ENCODE assay signal across 11 mouse cellular contexts in the genomic region with DNA sequence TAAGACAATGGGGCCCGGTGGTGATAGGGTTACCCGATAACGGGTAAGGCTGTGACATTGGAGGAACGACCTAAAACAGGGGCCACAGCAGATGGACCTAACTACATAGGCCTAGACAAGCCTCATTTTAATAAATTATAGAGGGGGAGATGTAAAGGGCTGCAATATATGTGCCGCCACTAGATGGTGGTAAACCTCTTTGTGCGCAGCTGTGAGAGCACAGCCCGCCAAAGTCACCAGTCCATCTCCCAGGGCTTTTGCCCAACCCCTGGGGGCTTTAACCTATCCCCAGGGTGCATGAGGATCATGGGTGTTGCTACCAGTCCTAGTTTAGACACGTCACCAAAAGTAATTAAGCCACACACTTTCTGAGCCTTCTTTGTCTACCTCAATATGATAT. TPM values are rescaled to one million over a fixed set of nuclear protein-coding genes. Genes with fewer than 3 reads are reported as not detected.
DNase-seq lines count a peak whose midpoint lies in the region; ATAC-seq and TF ChIP-seq lines count a peak whose summit lies in the region.
"Not testable (repeated sequence)": the region's sequence is repeated elsewhere in the genome, so short reads cannot be mapped to it uniquely, and the experiment has no call there.
"Had no signal": no experiment of that assay in that cellular context is flagged by ENCODE, and none has a peak within 500 bp of the region (broad histone marks: within the 10 kb centered on the region; RNA-seq: fewer than 3 reads in every experiment).

No protein-coding gene starts in this region.

- not testable (repeated sequence) for H3K79me2 ChIP-seq in MEL (ENCODE audit: control insufficient read depth, insufficient read depth, low read length, poor library complexity)

- not testable (repeated sequence) for H3K4me3 ChIP-seq in MEL (ENCODE audit: control insufficient read depth in 1 of 2, insufficient read depth in 1 of 2, low read depth in 2 of 2, low read length in 2 of 2); hindbrain, embryonic 14.5 days (replicated peaks; ENCODE audit: low read length)

- not testable (repeated sequence) for H3K9ac ChIP-seq in MEL (ENCODE audit: control insufficient read depth, low read depth, low read length, poor library complexity, severe bottlenecking); hindbrain, embryonic 14.5 days

- H3K36me3 ChIP-seq in MEL (ENCODE audit: control insufficient read depth in 1 of 2, insufficient read depth in 2 of 2, low read length in 2 of 2); hindbrain, embryonic 14.5 days (replicated peaks; ENCODE audit: control insufficient read depth, insufficient read depth): not testable (repeated sequence)

- not testable (repeated sequence) for H3K27me3 ChIP-seq in MEL (ENCODE audit: control insufficient read depth in 1 of 2, insufficient read depth in 2 of 2, low read length in 2 of 2); hindbrain, embryonic 14.5 days (ENCODE audit: control insufficient read depth, insufficient read depth, low read length)

- not testable (repeated sequence) for H3K4me1 ChIP-seq in MEL (ENCODE audit: control insufficient read depth in 1 of 2, insufficient read depth in 2 of 2, low read length in 2 of 2); hindbrain, embryonic 14.5 days (replicated peaks; ENCODE audit: control insufficient read depth, insufficient read depth, low read length)

- TF ChIP-seq RAD21 in MEL (IDR thresholded peaks at IDR 0.05; ENCODE audit: low read depth, low read length): peak; percentile 42

- H3K9me3 ChIP-seq in MEL (replicated peaks; ENCODE audit: insufficient read depth, low read length); hindbrain, embryonic 14.5 days (ENCODE audit: control insufficient read depth, low read length): not testable (repeated sequence)

- DNase-seq in MEL (ENCODE audit: low read depth, low spot score): peak; percentile 56
- peak; percentile 2 for DNase-seq in cerebellum, adult 8-10 months
- DNase-seq in frontal cortex, postnatal 25 days (ENCODE audit: low spot score in 2 of 2): peak; percentile 6 to 32
- DNase-seq in hindbrain, embryonic 14.5 days (ENCODE audit: low spot score): peak; percentile 73
- peak; percentile 33 to 50 for DNase-seq in layer of hippocampus, postnatal 10 days (ENCODE audit: low spot score in 2 of 2)
- DNase-seq in lung, adult 18-20 months: peak; percentile 5 to 7
- peak; percentile 6 for DNase-seq in ovary, postnatal 36 days (ENCODE audit: low spot score)
- DNase-seq in thymus, postnatal 4 days: peak; percentile 36

- not testable (repeated sequence) for H3K4me2 ChIP-seq in hindbrain, embryonic 14.5 days (replicated peaks)

- TF ChIP-seq CTCF in MEL (IDR thresholded peaks at IDR 0.05 in 2 of 3, conservative IDR thresholded peaks at IDR 0.05 in 1 of 3; ENCODE audit: control insufficient read depth in 1 of 3, insufficient read depth in 1 of 3, low read depth in 2 of 3, low read length in 3 of 3, poor library complexity in 1 of 3, severe bottlenecking in 1 of 3): peak; percentile 20 to 49 (median 44); a peak in 5 of 6 replicates

- WGBS in hindbrain, embryonic 14.5 days: 14% methylated on average over 8 of the region's 8 CpGs

- TF ChIP-seq POLR2A in MEL (IDR thresholded peaks at IDR 0.05; ENCODE audit: control insufficient read depth in 1 of 2, insufficient read depth in 1 of 2, low read depth in 1 of 2, low read length in 2 of 2, poor library complexity in 1 of 2): not testable (repeated sequence)

- TF ChIP-seq EP300 in MEL (IDR thresholded peaks at IDR 0.05; ENCODE audit: low read depth in 1 of 2, low read length in 2 of 2): not testable (repeated sequence)

- ATAC-seq in hindbrain, embryonic 14.5 days (ENCODE audit: low FRiP score): not testable (repeated sequence)

- not testable (repeated sequence) for H3K27ac ChIP-seq in MEL (ENCODE audit: control insufficient read depth, low read depth, low read length); hindbrain, embryonic 14.5 days

TF ChIP-seq in MEL, 35 proteins besides CTCF, POLR2A, EP300 and RAD21:
- TF ChIP-seq SMC3 (IDR thresholded peaks at IDR 0.05; ENCODE audit: low read depth, low read length): peak; percentile 37

RNA-seq across cellular contexts. Expression of gene Gm8113, which starts 7.8 kb away (rescaled TPM):
- total RNA-seq in MEL (2012; rRNA removed): 18.1 and 18.3 TPM in 2 replicates
- 10 to 100 TPM in 1 of 2 experiments, not detected in 1; 21.2 TPM for polyA plus RNA-seq in MEL (2012; ENCODE audit: insufficient read depth in 1 of 2, insufficient read length in 2 of 2, low read depth in 1 of 2, low replicate concordance in 2 of 2, missing spikeins in 1 of 2)
- polyA plus RNA-seq in hindbrain, embryonic 14.5 days (2014; fragmentation: Nextera tagmentation; extraction: Ambion mirVana): 6.7 and 8.6 TPM in 2 replicates
- total RNA-seq in layer of hippocampus, postnatal 10 days (2021): under 1 TPM; 0.18 to 0.48 TPM

RNA-seq across cellular contexts. Expression of gene Ear10, which starts 9.6 kb away (rescaled TPM):
- not detected in 2 replicates for total RNA-seq in MEL (2012; rRNA removed)
- not detected for polyA plus RNA-seq in MEL (2012; ENCODE audit: insufficient read depth in 1 of 2, insufficient read length in 2 of 2, low read depth in 1 of 2, low replicate concordance in 2 of 2, missing spikeins in 1 of 2)
- not detected in 2 replicates for polyA plus RNA-seq in hindbrain, embryonic 14.5 days (2014; fragmentation: Nextera tagmentation; extraction: Ambion mirVana)
- total RNA-seq in layer of hippocampus, postnatal 10 days (2021): not detected
- polyA plus RNA-seq: activated CD4-positive, CD25-positive, alpha-beta regulatory T cell, adult 4 months; large intestine, adult 2 months; midbrain, embryonic 12.5 days had no signal

RNA-seq across cellular contexts. Expression of gene Ang5, which starts 23.9 kb away (rescaled TPM):
- not detected in 2 replicates for total RNA-seq in MEL (2012; rRNA removed)
- not detected for polyA plus RNA-seq in MEL (2012; ENCODE audit: insufficient read depth in 1 of 2, insufficient read length in 2 of 2, low read depth in 1 of 2, low replicate concordance in 2 of 2, missing spikeins in 1 of 2)
- not detected in 2 replicates for polyA plus RNA-seq in hindbrain, embryonic 14.5 days (2014; fragmentation: Nextera tagmentation; extraction: Ambion mirVana)
- not detected for total RNA-seq in layer of hippocampus, postnatal 10 days (2021)
- polyA plus RNA-seq: activated CD4-positive, CD25-positive, alpha-beta regulatory T cell, adult 4 months; large intestine, adult 2 months; midbrain, embryonic 12.5 days had no signal

RNA-seq across cellular contexts. Expression of gene Ear1, which starts 57.7 kb away (rescaled TPM):
- not detected in 2 replicates for total RNA-seq in MEL (2012; rRNA removed)
- polyA plus RNA-seq in MEL (2012; ENCODE audit: insufficient read depth in 1 of 2, insufficient read length in 2 of 2, low read depth in 1 of 2, low replicate concordance in 2 of 2, missing spikeins in 1 of 2): not detected
- polyA plus RNA-seq in hindbrain, embryonic 14.5 days (2014; fragmentation: Nextera tagmentation; extraction: Ambion mirVana): not detected in 2 replicates
- total RNA-seq in layer of hippocampus, postnatal 10 days (2021): not detected
- polyA plus RNA-seq: activated CD4-positive, CD25-positive, alpha-beta regulatory T cell, adult 4 months; large intestine, adult 2 months; midbrain, embryonic 12.5 days had no signal

Comparison
In these comparisons a context has a peak if more than half of its experiments do, and no peak if none do; other contexts are left out.
1. DNase-seq: peak in every context shown above with its lines; median percentile 73 in hindbrain, embryonic 14.5 days; 56 in MEL; 42 in layer of hippocampus, postnatal 10 days; 36 in thymus, postnatal 4 days; 19 in frontal cortex, postnatal 25 days; 6 in lung, adult 18-20 months; 6 in ovary, postnatal 36 days; 2 in cerebellum, adult 8-10 months.
2. RNA of gene Gm8113, which starts 7.8 kb away (total RNA-seq): 18.1 to 18.3 TPM in MEL; 0.18 to 0.48 TPM in layer of hippocampus, postnatal 10 days; every median in the first group is over 10 times any median in the second.